Mouse (Mus musculus) intestine, postnatal 0 days (tissue): ENCODE data around the gene Hist1h2bp. TPM values are rescaled to one million over a fixed set of nuclear protein-coding genes. Genes with fewer than 3 reads are reported as not detected.
"Not testable (repeated sequence)": the region's sequence is repeated elsewhere in the genome, so short reads cannot be mapped to it uniquely, and the experiment has no call there.

Experiments
- ATAC-seq: fragments of 200-750 bp; cut with Nextera tagmentation; 2 replicates; pipeline ENCODE4 v1.8.0; 2017; ENCODE audit warnings: mild to moderate bottlenecking, moderate TSS enrichment, moderate library complexity
- H3K27ac ChIP-seq: fragments of 300-500 bp; sonication (generic); 2 replicates; pipeline ENCODE4 v1.5.1; 2014; ENCODE audit warnings: mild to moderate bottlenecking, low read depth, low read length, moderate library complexity
- H3K27me3 ChIP-seq: fragments of 300-500 bp; sonication (generic); replicated peaks from 2 replicates; pipeline ENCODE4 v1.6.1; 2014; ENCODE audit warnings: low read length, mixed read lengths; ENCODE audit not compliant: control insufficient read depth, insufficient read depth
- H3K36me3 ChIP-seq: fragments of 300-500 bp; sonication (generic); 2 replicates; pipeline ENCODE4 v1.6.1; 2014; ENCODE audit warnings: mild to moderate bottlenecking, moderate library complexity; ENCODE audit not compliant: control insufficient read depth, insufficient read depth
- H3K4me1 ChIP-seq: fragments of 300-500 bp; sonication (generic); replicated peaks from 2 replicates; pipeline ENCODE4 v1.6.1; 2014; ENCODE audit warnings: antibody characterized with exemption, low read length, mixed read lengths; ENCODE audit not compliant: control insufficient read depth, insufficient read depth
- H3K4me2 ChIP-seq: fragments of 300-500 bp; sonication (generic); replicated peaks from 2 replicates; pipeline ENCODE4 v1.6.1; 2014; ENCODE audit warnings: low read depth, mild to moderate bottlenecking, moderate library complexity
- H3K4me3 ChIP-seq: fragments of 300-500 bp; sonication (generic); 2 replicates; pipeline ENCODE4 v1.5.1; 2014; ENCODE audit warnings: low read depth, low read length
- H3K9ac ChIP-seq: fragments of 300-500 bp; sonication (generic); 2 replicates; pipeline ENCODE4 v1.6.1; 2014; ENCODE audit warnings: mild to moderate bottlenecking, low read depth, low read length
- H3K9me3 ChIP-seq: fragments of 300-500 bp; sonication (generic); 2 replicates; pipeline ENCODE4 v1.6.1; 2016; ENCODE audit warnings: mixed run types; ENCODE audit not compliant: control insufficient read depth
- CTCF ChIP-seq: sonication (generic); IDR thresholded peaks from 2 replicates; pipeline ENCODE4 v1.5.1; 2016; ENCODE audit warnings: low read depth, mild to moderate bottlenecking, control low read depth, antibody characterized with exemption, moderate library complexity
- WGBS: fragments of 180-500 bp; shearing (Covaris S2); extraction: QIAGEN DNeasy Blood & Tissue Kit; methylation state at CpG from one replicate; pipeline ENCODE4 v1.1.7; 2014; 5-methylcytosine and 5-hydroxymethylcytosine counted together
- polyA plus RNA-seq: library from polyadenylated mRNA; unstranded; fragments of >200 nt; fragmentation: Nextera tagmentation; extraction: Ambion mirVana; gene quantifications from 2 replicates; pipeline ENCODE4 v1.2.1, GENCODE M21; 2015

The Hist1h2bp gene
- polyA plus RNA-seq, 1 experiment from 2014 or later = 1.5 TPM

GRCm38 (mm10) chr13:21778814-21779766, 8.2 kb upstream of the Hist1h2bp start:
- no peak for TF ChIP-seq CTCF
- Histone ChIP-seq H3K27me3 (no peaks in the 10 kb centered on the region), H3K4me1 (peaks cover 9% of the 10 kb centered on the region; the same call in 1 of the 2 replicates), H3K4me3 (peak overlapping the region; percentile 54), H3K4me2 (peak overlapping the region; percentile 91), H3K9me3 (no peaks in the 10 kb centered on the region), H3K9ac (peak overlapping the region; percentile 67), H3K36me3 (no peaks in the 10 kb centered on the region), H3K27ac (peak overlapping the region; percentile 69)
- WGBS = 1% methylated on average over 33 of the region's 33 CpGs
- peak; percentile 85 for ATAC-seq

GRCm38 (mm10) chr13:21779767-21780731, 7.2 kb upstream of the Hist1h2bp start, which contains the start of gene Hist1h1b:
Hist1h1b (minus strand) TSS chr13:21780625.
- peak; percentile 25 for ATAC-seq
- Histone ChIP-seq H3K9ac (peak within 1 kb of the TSS; percentile 58), H3K4me2 (peak within 1 kb of the TSS; percentile 91), H3K9me3 (no peaks in the 10 kb centered on the region), H3K4me1 (peaks cover 9% of the 10 kb centered on the region; the same call in 1 of the 2 replicates), H3K27ac (peak within 1 kb of the TSS; percentile 69), H3K36me3 (no peaks in the 10 kb centered on the region), H3K27me3 (no peaks in the 10 kb centered on the region), H3K4me3 (peak within 1 kb of the TSS; percentile 54)
- under 1% methylated on average over 44 of the region's 44 CpGs for WGBS
- TF ChIP-seq CTCF = no peak

GRCm38 (mm10) chr13:21781021-21781555, 6.2 kb upstream of the Hist1h2bp start:
- 46% methylated on average over 6 of the region's 6 CpGs for WGBS
- no peaks in the 10 kb centered on the region for H3K27me3 ChIP-seq
- H3K27ac ChIP-seq = no peak overlapping the region
- TF ChIP-seq CTCF = no peak
- H3K4me3 ChIP-seq = peak overlapping the region; percentile 54; the same call in 1 of the 2 replicates
- no peaks in the 10 kb centered on the region for H3K9me3 ChIP-seq
- no peaks in the 10 kb centered on the region for H3K36me3 ChIP-seq
- H3K9ac ChIP-seq = peak overlapping the region; percentile 58; the same call in 1 of the 2 replicates
- H3K4me1 ChIP-seq = peaks cover 12% of the 10 kb centered on the region; the same call in 1 of the 2 replicates
- no peak for ATAC-seq
- peak overlapping the region; percentile 91; the same call in 1 of the 2 replicates for H3K4me2 ChIP-seq

- Histone ChIP-seq H3K27me3 (no peaks in the 10 kb centered on the region), H3K4me3 (no peak overlapping the region), H3K27ac (no peak overlapping the region), H3K9ac (no peak overlapping the region), H3K36me3 (no peaks in the 10 kb centered on the region), H3K4me1 (peaks cover 14% of the 10 kb centered on the region; the same call in 1 of the 2 replicates), H3K9me3 (no peaks in the 10 kb centered on the region), H3K4me2 (no peak overlapping the region)
- WGBS = 96% methylated on average over 1 of the region's 1 CpGs
- no peak for TF ChIP-seq CTCF
- no peak for ATAC-seq
Measured at GRCm38 (mm10) chr13:21781639-21782038, 5.6 kb upstream of the Hist1h2bp start.

- H3K4me1 ChIP-seq = peaks cover 14% of the 10 kb centered on the region; the same call in 1 of the 2 replicates
- H3K9me3 ChIP-seq, H3K36me3 ChIP-seq, H3K27me3 ChIP-seq, ATAC-seq, H3K27ac ChIP-seq: not testable (repeated sequence)
- H3K4me2 ChIP-seq = peak overlapping the region; percentile 67
- WGBS = 2% methylated on average over 13 of the region's 35 CpGs
- H3K9ac ChIP-seq = peak overlapping the region; percentile 45
- H3K4me3 ChIP-seq = peak overlapping the region; percentile 34
Measured at GRCm38 (mm10) chr13:21782361-21783254, 4.7 kb upstream of the Hist1h2bp start.
